Mouse (Mus musculus) E14TG2a.4 (cell line): ENCODE measurements around the gene Slc9a9.

ENCODE experiments used
- CTCF ChIP-seq: conservative IDR thresholded peaks from 2 replicates; pipeline ENCODE4 v1.5.1; 2014; ENCODE audit warnings: low read length
- NANOG ChIP-seq: IDR thresholded peaks from 2 replicates; pipeline ENCODE4 v1.6.1; 2014; ENCODE audit warnings: borderline replicate concordance, low read length, mixed read lengths

GRCm38 (mm10) chr9:94740841-94741240, 71.1 kb downstream of the Slc9a9 start:
- TF ChIP-seq CTCF (no peak), NANOG (no peak)
